Mouse (Mus musculus) kidney, adult 8-10 months (tissue): ENCODE measurements around the gene Tubgcp6.

Experiments used
- DNase-seq, 2 experiments: peaks; one replicate each; pipeline ENCODE4 v3.0.0; 2022

Gene Tubgcp6

GRCm38 (mm10) chr15:89100823-89101222, 22.1 kb downstream of the Tubgcp6 start:
- no peak for DNase-seq

DNA sequence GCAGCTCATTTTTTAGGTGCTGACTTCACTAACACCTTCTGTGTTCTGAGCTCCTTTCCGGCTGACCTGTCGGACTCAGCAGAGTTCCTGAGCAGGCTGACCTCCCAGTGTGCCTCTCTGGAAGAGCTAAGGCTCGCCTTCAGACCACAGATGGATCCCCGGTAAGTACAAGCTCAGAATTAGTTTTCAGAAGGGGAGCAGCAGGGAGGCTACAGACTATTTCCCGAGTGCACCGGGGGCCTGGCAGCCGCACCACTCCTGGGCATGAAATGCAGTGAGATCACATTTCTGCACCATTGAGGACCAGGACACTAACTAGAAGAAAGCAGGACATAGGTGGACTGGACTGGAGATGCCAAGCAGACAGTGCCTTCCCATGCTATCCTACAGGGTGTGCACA, 24.3 kb downstream of the Tubgcp6 start:
- no peak for DNase-seq

DNA sequence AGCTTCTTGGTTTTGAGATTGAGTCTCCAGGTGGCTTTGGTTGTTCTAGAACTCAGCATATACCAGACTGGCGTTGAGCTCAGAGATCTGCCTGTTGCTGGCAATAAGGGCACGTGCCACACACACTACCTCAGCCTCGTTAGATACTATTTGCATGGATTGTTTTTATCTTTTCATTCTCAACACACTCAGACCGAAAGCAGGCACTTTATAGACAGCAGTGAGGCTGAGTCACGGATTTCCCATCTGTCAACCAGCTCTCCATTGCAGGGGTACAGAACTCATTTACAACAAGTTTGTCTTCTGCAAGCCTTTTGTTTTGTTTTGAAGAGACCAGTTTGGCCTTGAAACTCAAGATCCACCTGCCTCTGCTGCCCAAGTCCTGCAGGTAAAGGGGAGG, 25.5 kb downstream of the Tubgcp6 start:
- no peak for DNase-seq

DNA sequence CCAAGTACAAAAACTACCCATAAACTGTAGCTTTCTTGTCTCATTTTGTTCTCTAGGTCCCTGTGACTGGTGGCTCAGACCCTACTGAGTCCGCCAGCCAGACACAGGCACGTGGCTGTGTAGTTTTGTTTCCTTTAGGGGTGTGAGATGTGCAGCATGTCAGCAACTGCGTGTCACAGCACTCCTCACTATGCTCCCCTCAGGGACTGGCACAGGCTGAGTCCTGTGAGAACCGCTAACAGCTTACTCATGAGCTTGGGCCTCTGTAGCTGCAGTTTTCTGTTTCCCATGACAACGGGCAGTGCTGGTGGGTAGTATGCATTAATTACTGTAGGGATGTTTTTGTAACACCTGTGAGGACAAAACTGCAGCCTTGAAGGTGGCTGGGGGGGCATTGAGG, 30.7 kb downstream of the Tubgcp6 start:
- no peak for DNase-seq

GRCm38 (mm10) chr15:89090662-89091061, 32.2 kb downstream of the Tubgcp6 start:
- DNase-seq = no peak

- peak; percentile 31 to 55 for DNase-seq
Measured at GRCm38 (mm10) chr15:89089248-89090051, 33.5 kb downstream of the Tubgcp6 start.

DNA sequence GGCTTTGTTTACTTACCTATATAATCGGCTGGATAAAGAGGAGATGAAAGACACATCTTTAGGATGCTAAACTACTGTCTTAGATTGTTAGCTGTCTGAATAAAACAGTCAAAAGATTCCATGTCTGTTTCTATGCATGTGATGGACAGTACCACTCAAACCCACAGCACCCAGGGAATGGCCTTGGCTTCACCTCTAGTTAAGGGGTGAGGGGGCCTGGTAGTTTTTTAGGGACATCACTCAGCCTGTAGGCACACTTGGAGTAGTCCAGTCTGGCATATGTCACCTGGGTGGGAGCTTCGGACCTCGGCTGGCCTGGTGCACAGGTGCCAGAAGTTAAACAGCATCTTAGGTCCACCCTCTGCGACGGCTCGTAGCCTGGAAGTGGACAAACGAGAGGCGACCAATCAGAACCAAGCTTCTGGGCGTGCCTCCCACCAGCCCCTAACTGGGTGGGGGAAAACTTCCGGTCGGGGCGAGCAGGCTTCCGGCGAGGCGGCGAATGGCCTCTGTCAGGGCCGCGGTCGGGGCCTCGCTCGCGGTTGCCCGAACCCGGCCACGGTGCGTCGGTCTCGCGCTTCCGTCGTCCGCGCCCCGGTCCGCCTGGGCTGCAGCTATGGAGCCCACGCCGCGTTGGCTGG, 34.2 kb downstream of the Tubgcp6 start, which contains the start of gene Selenoo:
Selenoo (plus strand) TSS at position 478 of the 641 bp plus-strand sequence.
- DNase-seq = peak; percentile 92 to 93

- DNase-seq = no peak
Measured at GRCm38 (mm10) chr15:89084826-89085225, 38.1 kb downstream of the Tubgcp6 start.

- no peak for DNase-seq
Measured at GRCm38 (mm10) chr15:89083906-89084305, 39.0 kb downstream of the Tubgcp6 start.

- peak; percentile 84 to 88 for DNase-seq
Measured at GRCm38 (mm10) chr15:89078208-89078836, 44.6 kb downstream of the Tubgcp6 start.

DNA sequence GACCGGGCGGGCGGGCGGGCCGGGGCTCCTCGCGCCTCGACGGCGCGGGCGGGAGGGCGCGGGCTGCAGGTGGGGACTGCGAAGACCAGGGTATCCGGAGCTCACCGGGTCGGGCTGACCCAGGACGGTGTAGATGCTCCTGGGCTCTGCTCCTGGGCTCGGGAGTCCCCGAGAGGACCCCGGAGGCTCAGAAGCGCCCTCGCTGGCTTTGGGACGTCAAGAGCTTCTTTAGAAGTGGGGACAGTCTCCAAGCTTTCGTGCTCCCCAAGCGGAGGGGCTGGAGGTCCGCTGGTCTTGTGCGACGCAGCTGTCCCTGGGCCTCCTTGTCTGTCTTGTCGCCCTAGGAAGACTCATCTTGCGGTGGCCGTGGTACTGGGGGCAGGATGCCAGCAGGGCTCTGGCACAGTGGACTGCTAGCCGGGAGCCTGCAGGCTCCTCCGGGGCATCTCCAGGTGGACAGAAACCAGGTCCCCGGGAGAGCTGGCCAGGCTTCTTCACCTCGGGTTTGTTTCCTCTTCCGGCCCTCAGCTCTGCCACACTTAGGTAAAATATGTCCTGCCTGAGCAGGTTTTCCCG, 46.7 kb downstream of the Tubgcp6 start:
- peak in 1 of 2 experiments; percentile 53 for DNase-seq

DNA sequence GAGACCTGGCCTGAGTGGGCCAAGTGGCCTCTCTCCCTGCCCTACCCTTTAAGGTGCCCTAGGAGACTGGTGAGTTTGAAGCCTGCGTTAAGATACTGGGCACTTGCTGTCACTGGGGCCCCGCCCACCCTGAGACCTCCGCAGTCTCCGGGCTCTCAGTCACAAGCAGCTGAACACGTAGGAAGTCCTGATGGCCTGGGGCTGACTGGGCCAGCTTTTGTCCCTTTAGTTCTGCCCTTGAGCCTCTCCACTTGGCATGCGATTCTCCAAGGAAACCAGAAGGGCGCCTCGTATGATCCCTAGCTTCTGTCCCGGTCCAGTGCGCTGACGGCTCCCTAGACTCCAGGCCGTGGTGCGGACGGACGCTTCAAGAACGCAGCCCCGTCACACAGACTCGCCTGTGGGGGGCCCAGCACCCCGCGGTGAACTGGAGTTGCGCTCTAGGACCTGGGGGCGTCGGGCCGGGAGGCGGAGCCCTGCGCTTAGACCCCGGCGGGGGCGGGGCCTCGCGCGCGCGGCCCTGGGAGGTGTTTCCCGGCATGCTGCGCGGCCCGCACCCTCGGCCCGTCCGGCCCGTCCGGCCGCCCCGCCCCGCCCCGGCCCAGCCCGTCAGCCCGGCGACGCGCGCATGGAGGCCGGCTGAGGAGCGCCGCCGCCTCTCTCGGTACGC, 47.3 kb downstream of the Tubgcp6 start:
- DNase-seq = peak; percentile 85 to 86

- peak in 1 of 2 experiments; percentile 27 for DNase-seq
Measured at GRCm38 (mm10) chr15:89074613-89075477, 48.1 kb downstream of the Tubgcp6 start, which contains the start of gene Trabd. Gene Trabd, plus strand, starts transcription at chr15:89075124.

- no peak for DNase-seq
Measured at GRCm38 (mm10) chr15:89073993-89074603, 48.8 kb downstream of the Tubgcp6 start.

DNA sequence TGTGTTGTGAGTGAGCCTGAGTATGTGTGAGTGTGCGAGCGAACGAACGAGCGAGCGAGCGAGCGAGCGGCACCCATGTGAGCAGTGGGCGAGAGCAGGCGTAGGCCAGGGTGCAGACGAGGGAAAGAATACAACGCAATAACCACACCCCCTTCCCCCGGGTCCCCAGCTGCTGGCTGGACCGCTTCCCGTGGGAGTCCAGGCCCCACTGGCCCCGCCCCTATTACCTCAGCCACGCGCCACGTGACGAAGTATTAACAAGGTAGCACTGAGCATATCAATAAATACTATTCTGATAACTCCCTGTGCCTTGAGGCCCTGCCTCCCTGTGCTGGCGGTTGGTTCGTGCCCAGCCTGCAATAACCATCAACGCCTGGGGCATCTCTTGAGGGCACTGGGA, 52.3 kb downstream of the Tubgcp6 start:
- no peak for DNase-seq

GRCm38 (mm10) chr15:89069336-89069840, 53.5 kb downstream of the Tubgcp6 start:
- no peak for DNase-seq

- DNase-seq = no peak
Measured at GRCm38 (mm10) chr15:89068226-89068625, 54.7 kb downstream of the Tubgcp6 start.

DNA sequence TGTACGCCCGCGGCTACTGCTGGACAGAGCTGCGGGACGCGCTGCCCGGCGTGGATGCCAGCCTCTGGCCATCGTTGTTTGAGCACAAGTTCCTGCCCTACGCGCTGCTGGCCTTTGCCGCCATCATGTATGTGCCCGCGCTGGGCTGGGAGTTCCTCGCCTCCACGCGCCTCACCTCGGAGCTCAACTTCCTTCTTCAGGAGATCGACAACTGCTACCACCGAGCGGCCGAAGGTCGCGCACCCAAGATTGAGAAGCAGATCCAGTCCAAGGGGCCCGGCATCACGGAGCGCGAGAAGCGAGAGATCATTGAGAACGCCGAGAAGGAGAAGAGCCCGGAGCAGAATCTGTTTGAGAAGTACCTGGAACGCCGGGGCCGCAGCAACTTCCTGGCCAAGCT, 55.3 kb downstream of the Tubgcp6 start:
- no peak for DNase-seq

GRCm38 (mm10) chr15:89064891-89065290, 58.0 kb downstream of the Tubgcp6 start:
- no peak for DNase-seq

GRCm38 (mm10) chr15:89063536-89063935, 59.4 kb downstream of the Tubgcp6 start:
- no peak for DNase-seq

DNA sequence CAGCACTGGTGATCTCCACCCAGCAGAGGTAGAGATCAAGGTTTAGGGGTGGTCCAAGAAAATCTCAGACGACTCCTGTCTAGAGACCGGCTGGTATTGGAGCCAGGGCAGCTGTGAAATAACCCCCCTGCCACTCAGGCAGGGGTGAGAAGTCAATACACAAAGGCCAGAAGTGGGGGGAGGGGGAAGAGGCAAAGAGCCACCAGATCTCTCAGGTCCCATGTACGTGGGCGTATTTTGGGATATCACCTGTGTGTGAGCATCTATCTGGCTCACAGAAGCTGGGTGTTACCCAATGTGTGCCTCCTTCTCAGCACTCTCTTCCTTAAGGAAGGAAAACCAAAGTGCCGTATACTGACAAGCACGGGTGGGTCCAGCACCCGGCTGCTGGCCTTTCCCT, 59.9 kb downstream of the Tubgcp6 start:
- no peak for DNase-seq
